In the genomic region with DNA sequence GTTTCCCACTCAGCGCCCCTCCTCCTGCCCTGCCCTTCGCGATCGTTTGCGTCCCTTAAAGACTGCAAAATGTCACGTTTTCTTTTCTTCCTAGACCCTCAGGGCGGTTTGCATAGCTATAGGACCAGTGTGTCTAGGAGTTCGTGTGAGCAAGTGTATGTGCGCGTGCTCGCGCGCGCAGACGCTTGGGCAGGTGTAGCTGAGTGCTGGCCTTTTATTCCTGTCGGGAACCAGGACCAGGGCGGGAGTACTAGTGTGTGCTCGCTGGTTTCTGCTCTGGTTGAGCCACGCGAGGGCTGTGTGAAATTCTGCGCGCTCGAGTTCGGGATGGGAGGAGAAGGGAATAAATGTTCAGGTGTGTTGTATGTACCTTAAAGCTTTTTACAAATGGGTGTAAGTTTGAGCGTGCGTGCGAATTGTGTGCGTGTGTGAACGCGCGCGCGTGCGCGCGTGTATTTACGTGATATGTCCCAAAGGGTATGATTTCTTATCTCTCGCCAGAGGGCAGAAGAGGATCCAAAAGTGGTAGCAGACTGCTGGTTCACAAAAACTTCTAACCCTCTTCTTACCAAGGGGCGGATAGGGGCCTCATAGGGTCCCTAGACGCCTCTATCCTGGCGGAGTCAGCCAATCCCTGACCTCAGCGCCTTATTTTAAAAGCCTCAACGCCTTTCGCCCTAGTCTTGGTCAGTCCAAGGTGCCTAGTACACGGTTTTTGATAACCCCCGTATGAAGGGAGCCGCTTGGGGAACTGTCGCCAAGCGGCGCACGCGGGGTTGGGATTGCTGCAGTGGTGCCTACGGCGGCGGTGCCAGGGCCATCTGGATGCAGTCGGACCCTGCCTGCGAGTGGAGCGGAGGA, we compare ENCODE assay signal across 7 mouse cellular contexts. TPM values are rescaled to one million over a fixed set of nuclear protein-coding genes. Genes with fewer than 3 reads are reported as not detected.
DNase-seq lines count a peak whose midpoint lies in the region; ATAC-seq and TF ChIP-seq lines count a peak whose summit lies in the region.

No protein-coding gene starts in this region.

- no peak for ATAC-seq in embryonic facial prominence, embryonic 11.5 days (replicated peaks; ENCODE audit: insufficient number of reproducible peaks, low FRiP score, low TSS enrichment, low read depth)
- ATAC-seq in megakaryocyte-erythroid progenitor cell, adult 5-6 weeks (replicated peaks; ENCODE audit: low FRiP score, low TSS enrichment, poor library complexity, severe bottlenecking) = peak; percentile 35

- peak overlapping the region in 2 of 3 experiments; percentile 8 to 55 for H3K4me3 ChIP-seq in CH12.LX (replicated peaks in 1 of 3; ENCODE audit: low read depth in 2 of 3, low read length in 2 of 3, poor library complexity in 1 of 3)
- peak overlapping the region; percentile 61 for H3K4me3 ChIP-seq in embryonic facial prominence, embryonic 11.5 days (ENCODE audit: low read depth, low read length)
- peak overlapping the region; percentile 64 for H3K4me3 ChIP-seq in hindbrain, embryonic 10.5 days

- peak; percentile 75 to 77 for DNase-seq in B cell, adult 2 months
- DNase-seq in CH12.LX (ENCODE audit: extremely low read depth) = peak; percentile 27
- peak; percentile 47 for DNase-seq in embryonic facial prominence, embryonic 11.5 days (ENCODE audit: low spot score)
- DNase-seq in hindbrain, embryonic 10.5 days (ENCODE audit: low spot score) = peak; percentile 44
- DNase-seq in left cerebral cortex, postnatal 4 days = peak; percentile 53
- DNase-seq in thymus, postnatal 25 days = peak; percentile 23

- H3K36me3 ChIP-seq in CH12.LX (replicated peaks in 1 of 2; ENCODE audit: control insufficient read depth in 1 of 2, insufficient read depth in 1 of 2, low read length in 1 of 2) = no peaks in the 10 kb centered on the region
- no peaks in the 10 kb centered on the region for H3K36me3 ChIP-seq in embryonic facial prominence, embryonic 11.5 days (replicated peaks; ENCODE audit: control insufficient read depth, insufficient read depth, low read depth, low read length)
- H3K36me3 ChIP-seq in hindbrain, embryonic 10.5 days = no peaks in the 10 kb centered on the region

- TF ChIP-seq POLR2A in CH12.LX (IDR thresholded peaks at IDR 0.05; ENCODE audit: low read depth, low read length) = no peak

- H3K4me2 ChIP-seq in CH12.LX (ENCODE audit: insufficient read depth, low read depth, poor library complexity, severe bottlenecking) = peak overlapping the region; percentile 84
- peak overlapping the region; percentile 84 for H3K4me2 ChIP-seq in embryonic facial prominence, embryonic 11.5 days (ENCODE audit: low read depth, low read length)

- peaks cover 0 to 21% of the 10 kb centered on the region in 2 experiments; a peak in 2 of 4 replicates for H3K4me1 ChIP-seq in CH12.LX (ENCODE audit: control insufficient read depth in 1 of 2, insufficient read depth in 2 of 2)
- H3K4me1 ChIP-seq in embryonic facial prominence, embryonic 11.5 days (ENCODE audit: control insufficient read depth, insufficient read depth, low read length) = peaks cover 8% of the 10 kb centered on the region
- H3K4me1 ChIP-seq in hindbrain, embryonic 10.5 days (replicated peaks) = peaks cover 65% of the 10 kb centered on the region

- peaks cover 4% of the 10 kb centered on the region for H3K9me3 ChIP-seq in CH12.LX (replicated peaks; ENCODE audit: low read length)
- H3K9me3 ChIP-seq in embryonic facial prominence, embryonic 11.5 days (replicated peaks; ENCODE audit: control insufficient read depth, low read length) = no peaks in the 10 kb centered on the region
- H3K9me3 ChIP-seq in hindbrain, embryonic 10.5 days = no peaks in the 10 kb centered on the region

- no peak overlapping the region for H3K27ac ChIP-seq in CH12.LX (ENCODE audit: insufficient read depth, low read depth)
- H3K27ac ChIP-seq in embryonic facial prominence, embryonic 11.5 days (replicated peaks; ENCODE audit: low read depth, low read length) = no peak overlapping the region
- H3K27ac ChIP-seq in hindbrain, embryonic 10.5 days = peak overlapping the region; percentile 29; the same call in 1 of the 2 replicates

- no peak for TF ChIP-seq EP300 in CH12.LX (IDR thresholded peaks at IDR 0.05; ENCODE audit: low read length)

- TF ChIP-seq CTCF in CH12.LX (conservative IDR thresholded peaks at IDR 0.05 in 1 of 2, IDR thresholded peaks at IDR 0.05 in 1 of 2; ENCODE audit: low read depth in 2 of 2, low read length in 2 of 2) = peak in 1 of 2 experiments; percentile 33; a peak in 2 of 4 replicates

- peaks cover 31% of the 10 kb centered on the region for H3K27me3 ChIP-seq in CH12.LX (replicated peaks)
- peaks cover 72% of the 10 kb centered on the region for H3K27me3 ChIP-seq in embryonic facial prominence, embryonic 11.5 days (ENCODE audit: control insufficient read depth, insufficient read depth, low read length)
- peaks cover 80% of the 10 kb centered on the region for H3K27me3 ChIP-seq in hindbrain, embryonic 10.5 days (ENCODE audit: insufficient read depth, poor library complexity, severe bottlenecking)

- H3K9ac ChIP-seq in CH12.LX (ENCODE audit: insufficient read depth, low read depth) = no peak overlapping the region
- no peak overlapping the region; the same call in 1 of the 2 replicates for H3K9ac ChIP-seq in embryonic facial prominence, embryonic 11.5 days (replicated peaks; ENCODE audit: low read length)

- TF ChIP-seq RAD21 in CH12.LX (IDR thresholded peaks at IDR 0.05; ENCODE audit: low read depth, low read length) = no peak; the same call in 1 of the 2 replicates

- H3K79me2 ChIP-seq in CH12.LX (replicated peaks; ENCODE audit: control insufficient read depth, extremely low read depth, insufficient read depth, poor library complexity, severe bottlenecking) = no peaks in the 10 kb centered on the region

- WGBS in embryonic facial prominence, embryonic 11.5 days = under 1% methylated on average over 58 of the region's 58 CpGs
- under 1% methylated on average over 58 of the region's 58 CpGs for WGBS in hindbrain, embryonic 10.5 days

- intact Hi-C loops in left cerebral cortex, postnatal 4 days (cut with DNase I) = loop anchor here (5.0 kb wide), 1 partner anchor 55 kb away; no protein-coding TSS in a partner anchor

- in situ Hi-C loops in CH12.LX (cut with MboI; ENCODE audit: low pct_ligation_motif_present, low pct_unique_long_range_greater_than_20kb, low sequenced_read_pairs) = loop anchor here (25.0 kb wide), 1 partner anchor 350 kb away; no protein-coding TSS in a partner anchor

- dilution Hi-C loops in CH12.LX (cut with MboI; ENCODE audit: extremely low pct_ligation_motif_present, extremely low pct_unique_long_range_greater_than_20kb, low sequenced_read_pairs) = no loop called here

TF ChIP-seq in CH12.LX, 34 proteins besides CTCF, POLR2A, EP300 and RAD21:
- TF ChIP-seq MXI1 (IDR thresholded peaks at IDR 0.05; ENCODE audit: low read depth, low read length) (0 out of 2 replicates have a peak, but pooled peaks have one; percentile 16), TBP (conservative IDR thresholded peaks at IDR 0.05; ENCODE audit: low read depth, low read length) (no peak), NRF1 (IDR thresholded peaks at IDR 0.05; ENCODE audit: low read depth, low read length) (peak; percentile 74), USF1 (IDR thresholded peaks at IDR 0.05; ENCODE audit: low read depth, low read length) (no peak), BHLHE40 (IDR thresholded peaks at IDR 0.05; ENCODE audit: low read depth, low read length) (peak; percentile 11; the same call in 1 of the 2 replicates), MAFK (IDR thresholded peaks at IDR 0.05; ENCODE audit: insufficient replicate concordance, low read length) (no peak), MAX (IDR thresholded peaks at IDR 0.05; ENCODE audit: low read length) (no peak), USF2 (conservative IDR thresholded peaks at IDR 0.05; ENCODE audit: low read depth, low read length) (no peak), ZC3H11A (IDR thresholded peaks at IDR 0.05; ENCODE audit: low read depth, low read length) (no peak)

RNA-seq across cellular contexts. Expression of gene Rtn4rl2, which starts 1.1 kb away (rescaled TPM):
- total RNA-seq in CH12.LX (2012; rRNA removed) = not detected in 2 replicates
- not detected in 2 replicates for total RNA-seq in CH12.LX (2014; rRNA removed)
- polyA plus RNA-seq in CH12.LX (2012; ENCODE audit: insufficient read length, low read depth) = not detected in 2 replicates
- polyA plus RNA-seq in embryonic facial prominence, embryonic 11.5 days (2014; fragmentation: Nextera tagmentation; extraction: Ambion mirVana) = 2.4 and 3.2 TPM in 2 replicates
- polyA plus RNA-seq in hindbrain, embryonic 10.5 days (2016; fragmentation: Nextera tagmentation; extraction: Ambion mirVana) = 3.8 and 4.0 TPM in 2 replicates
- 10 to 100 TPM; 59.4 to 61.6 TPM for total RNA-seq in left cerebral cortex, postnatal 4 days (2021)
- not detected in 2 replicates for total RNA-seq in megakaryocyte-erythroid progenitor cell, adult 5-6 weeks (2014; fragmentation: Nextera tagmentation)
- not detected in 2 replicates for total RNA-seq in megakaryocyte-erythroid progenitor cell, adult 5-6 weeks (2017)

RNA-seq across cellular contexts. Expression of gene Slc43a3, which starts 48.7 kb away (rescaled TPM):
- 121 and 136 TPM in 2 replicates for total RNA-seq in CH12.LX (2012; rRNA removed)
- 163 and 176 TPM in 2 replicates for total RNA-seq in CH12.LX (2014; rRNA removed)
- 140 and 174 TPM in 2 replicates for polyA plus RNA-seq in CH12.LX (2012; ENCODE audit: insufficient read length, low read depth)
- 37.2 and 38.9 TPM in 2 replicates for polyA plus RNA-seq in embryonic facial prominence, embryonic 11.5 days (2014; fragmentation: Nextera tagmentation; extraction: Ambion mirVana)
- 21.5 and 26.6 TPM in 2 replicates for polyA plus RNA-seq in hindbrain, embryonic 10.5 days (2016; fragmentation: Nextera tagmentation; extraction: Ambion mirVana)
- total RNA-seq in left cerebral cortex, postnatal 4 days (2021) = 1 to 10 TPM; 3.4 to 5.6 TPM
- total RNA-seq in megakaryocyte-erythroid progenitor cell, adult 5-6 weeks (2014; fragmentation: Nextera tagmentation) = 118 and 137 TPM in 2 replicates
- 65.3 and 108 TPM in 2 replicates for total RNA-seq in megakaryocyte-erythroid progenitor cell, adult 5-6 weeks (2017)

RNA-seq across cellular contexts. Expression of gene Slc43a1, which starts 49.0 kb away (rescaled TPM):
- total RNA-seq in CH12.LX (2012; rRNA removed) (4.9 and 5.0 TPM in 2 replicates), CH12.LX (2014; rRNA removed) (0.19 TPM in 1 of 2 replicates, not detected in the other)
- polyA plus RNA-seq in CH12.LX (2012; ENCODE audit: insufficient read length, low read depth) = 0.30 and 0.71 TPM in 2 replicates
- polyA plus RNA-seq in embryonic facial prominence, embryonic 11.5 days (2014; fragmentation: Nextera tagmentation; extraction: Ambion mirVana) = 23.1 and 28.0 TPM in 2 replicates
- polyA plus RNA-seq in hindbrain, embryonic 10.5 days (2016; fragmentation: Nextera tagmentation; extraction: Ambion mirVana) = 23.1 and 28.6 TPM in 2 replicates
- 1 to 10 TPM in 1 of 2 experiments, under 1 TPM in 1; 0.46 to 1.3 TPM for total RNA-seq in left cerebral cortex, postnatal 4 days (2021)
- 96.3 and 117 TPM in 2 replicates for total RNA-seq in megakaryocyte-erythroid progenitor cell, adult 5-6 weeks (2014; fragmentation: Nextera tagmentation)
- total RNA-seq in megakaryocyte-erythroid progenitor cell, adult 5-6 weeks (2017) = 40.1 and 70.3 TPM in 2 replicates

Comparison
In these comparisons a context has a peak if more than half of its experiments do, and no peak if none do; other contexts are left out.
1. DNase-seq: peak in every context shown above with its lines; median percentile 76 in B cell, adult 2 months; 53 in left cerebral cortex, postnatal 4 days; 47 in embryonic facial prominence, embryonic 11.5 days; 44 in hindbrain, embryonic 10.5 days; 27 in CH12.LX; 23 in thymus, postnatal 25 days.
2. RNA of gene Rtn4rl2, which starts 1.1 kb away (total RNA-seq): 59.4 to 61.6 TPM in left cerebral cortex, postnatal 4 days; not detected in megakaryocyte-erythroid progenitor cell, adult 5-6 weeks and not detected in CH12.LX; every median in the first group is over 10 times any median in the second.
3. RNA of gene Slc43a3, which starts 48.7 kb away (total RNA-seq): 121 to 176 TPM in CH12.LX and 65.3 to 137 TPM in megakaryocyte-erythroid progenitor cell, adult 5-6 weeks; 3.4 to 5.6 TPM in left cerebral cortex, postnatal 4 days; every median in the first group is over 10 times any median in the second.
4. RNA of gene Slc43a1, which starts 49.0 kb away (total RNA-seq): 40.1 to 117 TPM in megakaryocyte-erythroid progenitor cell, adult 5-6 weeks; 0.19 to 5.0 TPM in CH12.LX and 0.46 to 1.3 TPM in left cerebral cortex, postnatal 4 days; every median in the first group is over 4 times any median in the second.
5. Peak in every context shown above with its lines, with median percentiles within 50 percentile points of each other: H3K4me3 ChIP-seq.